Mouse (Mus musculus) urinary bladder, adult 18-20 months (tissue): ENCODE data around the gene Rnf43.

ENCODE experiments used
- DNase-seq, 2 experiments: peaks; one replicate each; pipeline ENCODE4 v3.0.0; 2022; ENCODE audit warnings: low spot score in 2 of 2, mixed read lengths in 2 of 2

The Rnf43 gene

GRCm38 (mm10) chr11:87710262-87710615 is 47.7 kb downstream of the Rnf43 start:
- peak in 1 of 2 experiments; percentile 12 for DNase-seq

GRCm38 (mm10) chr11:87712188-87712587 is 49.7 kb downstream of the Rnf43 start:
- DNase-seq, result no peak

- DNase-seq, result no peak
Measured at GRCm38 (mm10) chr11:87715999-87716398, 53.5 kb downstream of the Rnf43 start.

- no peak for DNase-seq
Measured at GRCm38 (mm10) chr11:87719526-87719925, 57.0 kb downstream of the Rnf43 start.

- no peak for DNase-seq
Measured at GRCm38 (mm10) chr11:87720324-87720723, 57.8 kb downstream of the Rnf43 start.

- no peak for DNase-seq
Measured at GRCm38 (mm10) chr11:87720839-87721238, 58.3 kb downstream of the Rnf43 start.

- DNase-seq, result no peak
Measured at GRCm38 (mm10) chr11:87722168-87722567, 59.6 kb downstream of the Rnf43 start.

GRCm38 (mm10) chr11:87722891-87723290 is 60.4 kb downstream of the Rnf43 start:
- DNase-seq, result no peak

- no peak for DNase-seq
Measured at GRCm38 (mm10) chr11:87725515-87725914, 63.0 kb downstream of the Rnf43 start.

- DNase-seq, result no peak
Measured at GRCm38 (mm10) chr11:87725964-87726562, 63.5 kb downstream of the Rnf43 start.

GRCm38 (mm10) chr11:87727021-87727420 is 64.5 kb downstream of the Rnf43 start:
- DNase-seq, result no peak

GRCm38 (mm10) chr11:87727471-87727870 is 64.9 kb downstream of the Rnf43 start:
- DNase-seq, result no peak

GRCm38 (mm10) chr11:87728850-87729592 is 66.5 kb downstream of the Rnf43 start:
- DNase-seq, result no peak

- no peak for DNase-seq
Measured at GRCm38 (mm10) chr11:87729593-87730185, 67.2 kb downstream of the Rnf43 start.

GRCm38 (mm10) chr11:87730652-87731310 is 68.3 kb downstream of the Rnf43 start:
- DNase-seq, result no peak

- no peak for DNase-seq
Measured at GRCm38 (mm10) chr11:87734346-87734745, 71.8 kb downstream of the Rnf43 start.

GRCm38 (mm10) chr11:87735691-87736090 is 73.2 kb downstream of the Rnf43 start:
- no peak for DNase-seq

GRCm38 (mm10) chr11:87736647-87737134 is 74.2 kb downstream of the Rnf43 start:
- peak; percentile 38 to 52 for DNase-seq

- DNase-seq, result peak; percentile 93 to 95
Measured at GRCm38 (mm10) chr11:87737175-87737740, 74.7 kb downstream of the Rnf43 start, which contains the start of gene Supt4a. Gene Supt4a, plus strand, starts transcription at chr11:87737552.

- no peak for DNase-seq
Measured at GRCm38 (mm10) chr11:87743691-87744090, 81.2 kb downstream of the Rnf43 start.

GRCm38 (mm10) chr11:87744964-87745363 is 82.4 kb downstream of the Rnf43 start:
- DNase-seq, result no peak
